Mouse (Mus musculus) spleen, adult 2 months (tissue): Measurements from ENCODE around the gene Psmd11. TPM values are rescaled to one million over a fixed set of nuclear protein-coding genes. Genes with fewer than 3 reads are reported as not detected.
A peak's percentile ranks its signal among the peaks of the same experiment; 100 is the strongest.

Experiments
- DNase-seq, 2 experiments: peaks; one replicate each; pipeline versions ENCODE4 v3.0.0 to v3.0.0-alpha.2; 2012 to 2021; ENCODE audit warnings: low spot score in 2 of 2, low read depth in 1 of 2
- H3K27ac ChIP-seq: fragments of 200-500 bp; 2 replicates; pipeline ENCODE4 v1.5.1; 2012; ENCODE audit warnings: low read length, inconsistent platforms; ENCODE audit not compliant: insufficient read depth
- H3K27me3 ChIP-seq: fragments of 200-500 bp; 2 replicates; pipeline ENCODE4 v1.6.1; 2012; ENCODE audit warnings: mild to moderate bottlenecking, moderate library complexity, low read length, inconsistent platforms; ENCODE audit not compliant: control insufficient read depth, insufficient read depth
- H3K36me3 ChIP-seq: fragments of 200-500 bp; 2 replicates; pipeline ENCODE4 v1.6.1; 2012; ENCODE audit warnings: mild to moderate bottlenecking, low read length, inconsistent platforms; ENCODE audit not compliant: control insufficient read depth, insufficient read depth
- H3K4me1 ChIP-seq: fragments of 200-500 bp; 2 replicates; pipeline ENCODE4 v1.6.1; 2011; ENCODE audit warnings: inconsistent platforms; ENCODE audit not compliant: control insufficient read depth, insufficient read depth, insufficient read length
- H3K4me3 ChIP-seq: fragments of 200-500 bp; 2 replicates; pipeline ENCODE4 v1.5.1; 2011; ENCODE audit warnings: mild to moderate bottlenecking, inconsistent platforms; ENCODE audit not compliant: insufficient read depth, insufficient read length; ENCODE audit errors: extremely low read depth
- CTCF ChIP-seq: fragments of 200-500 bp; IDR thresholded peaks from 2 replicates; pipeline ENCODE4 v1.5.1; 2011; ENCODE audit warnings: mild to moderate bottlenecking, inconsistent platforms; ENCODE audit not compliant: insufficient read depth, insufficient read length, insufficient replicate concordance; ENCODE audit errors: extremely low read depth
- POLR2A ChIP-seq: fragments of 200-500 bp; IDR thresholded peaks from 2 replicates; pipeline ENCODE4 v1.6.1; 2011; ENCODE audit warnings: low read depth, low read length, inconsistent platforms
- WGBS: fragments of 180-500 bp; shearing (Covaris S2); methylation state at CpG from one replicate; pipeline ENCODE4 v1.1.7; 2018; 5-methylcytosine and 5-hydroxymethylcytosine counted together
- polyA plus RNA-seq: library from polyadenylated mRNA; depleted of rRNA; stranded (reverse); fragments of >200 nt; gene quantifications from 2 replicates; pipeline ENCODE4 v1.2.3, GENCODE M21; 2012

The Psmd11 gene
- polyA plus RNA-seq, 1 experiment, result 21.3 TPM

- DNase-seq, result no peak
- Histone ChIP-seq H3K4me1 (peaks cover 9% of the 10 kb centered on the region; the same call in 1 of the 2 replicates), H3K27me3 (no peaks in the 10 kb centered on the region), H3K36me3 (no peaks in the 10 kb centered on the region), H3K27ac (peak overlapping the region; percentile 34), H3K4me3 (no peak overlapping the region; the same call in 1 of the 2 replicates)
- TF ChIP-seq CTCF (no peak), POLR2A (no peak)
- 19% methylated on average over 12 of the region's 12 CpGs for WGBS
Measured at GRCm38 (mm10) chr11:80489172-80489881, 60.9 kb downstream of the Psmd11 start.

GRCm38 (mm10) chr11:80489882-80490196 is 61.4 kb downstream of the Psmd11 start:
- Histone ChIP-seq H3K4me3 (no peak overlapping the region; the same call in 1 of the 2 replicates), H3K27me3 (no peaks in the 10 kb centered on the region), H3K36me3 (no peaks in the 10 kb centered on the region), H3K4me1 (peaks cover 14% of the 10 kb centered on the region; the same call in 1 of the 2 replicates), H3K27ac (peak overlapping the region; percentile 34)
- DNase-seq, result no peak
- TF ChIP-seq CTCF, result 0 out of 2 replicates have a peak, but pooled peaks have one; percentile 2
- no peak for TF ChIP-seq POLR2A
- 3% methylated on average over 5 of the region's 5 CpGs for WGBS

GRCm38 (mm10) chr11:80490831-80491230 is 62.4 kb downstream of the Psmd11 start:
- Histone ChIP-seq H3K4me3 (no peak overlapping the region), H3K27ac (no peak overlapping the region), H3K36me3 (no peaks in the 10 kb centered on the region), H3K27me3 (no peaks in the 10 kb centered on the region), H3K4me1 (peaks cover 15% of the 10 kb centered on the region; the same call in 1 of the 2 replicates)
- WGBS, result 82% methylated on average over 10 of the region's 10 CpGs
- TF ChIP-seq CTCF (no peak), POLR2A (no peak)
- DNase-seq, result no peak

DNA sequence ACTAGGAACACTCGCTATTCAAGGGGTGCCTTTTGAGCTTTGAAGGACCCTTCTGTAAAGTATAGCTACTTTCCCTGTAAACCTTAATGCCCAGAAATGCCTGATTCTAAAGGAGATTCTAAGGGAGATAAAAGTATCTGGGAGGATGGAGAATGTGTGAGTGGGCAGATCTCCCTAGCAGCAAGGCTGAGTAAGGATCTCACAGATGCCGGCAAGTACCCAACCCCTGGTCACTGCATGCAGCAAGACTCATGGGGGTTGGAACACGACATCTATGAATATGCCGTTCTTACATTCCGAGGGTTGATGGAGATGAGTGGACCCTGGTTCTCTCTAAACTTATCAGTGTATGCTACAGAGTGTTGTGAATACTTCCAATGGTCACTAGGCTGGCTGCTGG is 64.8 kb downstream of the Psmd11 start:
- no peaks in the 10 kb centered on the region for H3K27me3 ChIP-seq

GRCm38 (mm10) chr11:80494852-80495251 is 66.4 kb downstream of the Psmd11 start:
- Histone ChIP-seq H3K4me1 (peaks cover 11% of the 10 kb centered on the region; the same call in 1 of the 2 replicates), H3K36me3 (no peaks in the 10 kb centered on the region), H3K4me3 (no peak overlapping the region), H3K27me3 (no peaks in the 10 kb centered on the region), H3K27ac (no peak overlapping the region)
- TF ChIP-seq CTCF, result no peak
- DNase-seq, result no peak
- WGBS, result 46% methylated on average over 9 of the region's 9 CpGs

More for the DNA sequence above, 64.8 kb downstream of the Psmd11 start:
- peaks cover 18% of the 10 kb centered on the region; the same call in 1 of the 2 replicates for H3K4me1 ChIP-seq
- TF ChIP-seq POLR2A (no peak), CTCF (no peak)
- H3K36me3 ChIP-seq, result no peaks in the 10 kb centered on the region
- H3K4me3 ChIP-seq, result no peak overlapping the region
- no peak overlapping the region for H3K27ac ChIP-seq
- 95% methylated on average over 5 of the region's 5 CpGs for WGBS
- DNase-seq, result no peak

- Histone ChIP-seq H3K4me3 (no peak overlapping the region), H3K4me1 (peaks cover 9% of the 10 kb centered on the region; the same call in 1 of the 2 replicates), H3K27me3 (no peaks in the 10 kb centered on the region), H3K36me3 (no peaks in the 10 kb centered on the region), H3K27ac (no peak overlapping the region)
- 96% methylated on average over 6 of the region's 6 CpGs for WGBS
- no peak for TF ChIP-seq CTCF
- TF ChIP-seq POLR2A, result no peak
- no peak for DNase-seq
Measured at GRCm38 (mm10) chr11:80495972-80496371, 67.6 kb downstream of the Psmd11 start.

DNA sequence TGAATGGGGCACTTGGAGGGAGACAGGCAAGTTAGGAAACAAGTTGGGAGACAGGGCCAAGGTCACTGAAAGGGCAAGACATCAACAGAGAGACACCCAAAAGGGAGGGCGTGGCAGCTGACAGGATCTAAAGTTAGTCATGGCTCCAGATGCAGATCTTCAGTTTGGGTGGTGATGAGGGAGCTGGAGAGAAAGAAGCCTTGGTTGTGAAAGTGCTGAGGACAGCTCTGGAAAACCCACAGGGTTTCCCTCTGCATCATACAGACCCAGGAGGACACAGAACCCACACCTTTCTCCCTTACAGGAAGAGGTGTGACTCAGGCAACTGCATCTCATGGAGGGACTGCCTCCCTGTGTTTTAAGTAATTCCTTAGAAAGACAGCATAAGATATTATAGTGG is 68.2 kb downstream of the Psmd11 start:
- no peak for TF ChIP-seq CTCF
- no peak for TF ChIP-seq POLR2A
- no peaks in the 10 kb centered on the region for H3K27me3 ChIP-seq
- 81% methylated on average over 1 of the region's 1 CpGs for WGBS
- no peak overlapping the region for H3K4me3 ChIP-seq
- no peaks in the 10 kb centered on the region for H3K36me3 ChIP-seq
- H3K4me1 ChIP-seq, result peaks cover 9% of the 10 kb centered on the region; the same call in 1 of the 2 replicates
- H3K27ac ChIP-seq, result no peak overlapping the region
- no peak for DNase-seq
